Mouse (Mus musculus) heart, adult 2 months (tissue): ENCODE measurements around the gene S100a3.

Experiments used
- CTCF ChIP-seq: fragments of 200-600 bp; IDR thresholded peaks from 2 replicates; pipeline ENCODE4 v1.8.1; 2022; ENCODE audit warnings: antibody characterized with exemption, mild to moderate bottlenecking, moderate library complexity
- POLR2A ChIP-seq: fragments of 200-500 bp; IDR thresholded peaks from 2 replicates; pipeline ENCODE4 v1.6.1; 2011; ENCODE audit warnings: mild to moderate bottlenecking, low read depth, low read length, control low read depth; ENCODE audit not compliant: insufficient read depth

- no peak for TF ChIP-seq CTCF
- no peak for TF ChIP-seq POLR2A
Observed at GRCm38 (mm10) chr3:90517711-90518110, 42.7 kb upstream of the S100a3 start.
